In the genomic region with DNA sequence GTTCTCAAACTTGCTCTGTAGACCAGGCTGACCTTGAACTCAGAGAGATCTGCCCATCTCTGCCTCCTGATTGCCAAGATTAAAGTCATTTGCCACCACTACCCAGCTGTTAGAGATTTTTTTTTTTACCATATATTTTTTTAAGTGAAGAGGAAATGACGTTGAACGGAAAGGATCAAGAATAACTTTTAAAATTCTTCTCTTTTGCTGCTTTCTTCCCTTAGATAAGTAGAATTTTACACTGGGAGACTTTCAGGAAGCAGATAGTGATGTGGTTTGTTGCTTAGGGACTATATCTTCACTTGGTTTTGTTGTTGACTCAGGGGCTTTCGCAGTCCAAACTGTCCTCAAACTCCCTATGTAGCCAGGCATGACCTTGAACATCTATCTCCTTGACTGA, we compare ENCODE assay signal across 23 mouse cellular contexts.
"Had no signal": no experiment of that assay in that cellular context is flagged by ENCODE, and none has a peak within 500 bp of the region (broad histone marks: within the 10 kb centered on the region; RNA-seq: fewer than 3 reads in every experiment).

No protein-coding gene starts in this region.

- H3K4me3 ChIP-seq: heart, adult 2 months; heart, embryonic 13.5 days; heart, embryonic 15.5 days; hindbrain, embryonic 13.5 days; hindbrain, embryonic 15.5 days; kidney, embryonic 15.5 days; layer of hippocampus, adult 2 months; left cerebral cortex, adult 2 months; limb, embryonic 10.5 days; limb, embryonic 12.5 days had no signal

- H3K9me3 ChIP-seq: heart, embryonic 13.5 days; heart, embryonic 15.5 days; hindbrain, embryonic 13.5 days; hindbrain, embryonic 15.5 days; kidney, embryonic 15.5 days; limb, embryonic 10.5 days; limb, embryonic 12.5 days had no signal

- H3K27ac ChIP-seq: heart, adult 2 months; heart, embryonic 13.5 days; heart, embryonic 15.5 days; hindbrain, embryonic 13.5 days; hindbrain, embryonic 15.5 days; hindbrain, postnatal 0 days; kidney, embryonic 15.5 days; kidney, postnatal 0 days; layer of hippocampus, adult 2 months; left cerebral cortex, adult 2 months; limb, embryonic 10.5 days; limb, embryonic 12.5 days had no signal

- DNase-seq: gastrocnemius, postnatal 14 days; gastrocnemius, postnatal 36 days; heart, adult 11 months; heart, adult 2 months; heart, postnatal 14 days; heart, postnatal 36 days; kidney, adult 11 months; kidney, adult 2 months; kidney, adult 9 months; kidney, postnatal 14 days; kidney, postnatal 36 days; liver had no signal

- H3K9ac ChIP-seq: heart, embryonic 13.5 days; heart, embryonic 15.5 days; hindbrain, embryonic 13.5 days; hindbrain, embryonic 15.5 days; kidney, embryonic 15.5 days; limb, embryonic 12.5 days had no signal

- H3K36me3 ChIP-seq: heart, embryonic 15.5 days; hindbrain, embryonic 15.5 days; kidney, embryonic 15.5 days had no signal
